Comparison of ENCODE assay signal across 23 mouse cellular contexts in the genomic region with DNA sequence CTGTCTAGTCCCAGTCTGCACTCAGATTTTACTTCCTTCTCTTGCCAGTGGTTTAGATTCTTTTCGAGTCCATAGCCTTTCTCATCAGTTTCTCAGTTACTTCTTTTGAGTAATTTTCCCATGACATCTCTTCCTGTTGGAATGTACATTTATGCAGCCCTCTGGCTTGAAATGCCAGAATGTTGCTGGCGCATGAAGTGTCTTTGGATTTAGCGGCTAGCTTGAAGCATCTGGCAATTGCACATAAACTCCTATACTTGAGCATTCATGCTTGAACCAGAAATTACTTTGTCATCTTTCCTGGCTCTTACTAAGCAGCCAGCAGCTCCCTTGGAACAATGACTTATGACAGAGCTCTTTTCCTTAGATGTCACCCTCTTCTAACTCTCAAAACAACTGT.
A peak's percentile ranks its signal among the peaks of the same experiment; 100 is the strongest.
DNase-seq lines count a peak whose midpoint lies in the region.
"Had no signal": no experiment of that assay in that cellular context is flagged by ENCODE, and none has a peak within 500 bp of the region (broad histone marks: within the 10 kb centered on the region; RNA-seq: fewer than 3 reads in every experiment).

No protein-coding gene starts in this region.

- no peaks in the 10 kb centered on the region for H3K4me1 ChIP-seq in heart, embryonic 10.5 days
- H3K4me1 ChIP-seq: embryonic facial prominence, embryonic 15.5 days; heart, embryonic 12.5 days; heart, embryonic 15.5 days had no signal

- no peak overlapping the region for H3K27ac ChIP-seq in heart, embryonic 10.5 days
- H3K27ac ChIP-seq: embryonic facial prominence, embryonic 15.5 days; heart, embryonic 15.5 days; hindbrain, embryonic 14.5 days; hindbrain, postnatal 0 days had no signal

- H3K27me3 ChIP-seq in heart, embryonic 10.5 days (ENCODE audit: insufficient read depth, poor library complexity, severe bottlenecking): no peaks in the 10 kb centered on the region
- H3K27me3 ChIP-seq: embryonic facial prominence, embryonic 15.5 days; heart, embryonic 12.5 days; heart, embryonic 15.5 days had no signal

- no peak overlapping the region for H3K4me3 ChIP-seq in heart, embryonic 10.5 days
- H3K4me3 ChIP-seq: embryonic facial prominence, embryonic 15.5 days; heart, embryonic 12.5 days; heart, embryonic 15.5 days had no signal

- DNase-seq in heart, adult 11 months: peak; percentile 15
- no peak for DNase-seq in heart, embryonic 10.5 days (ENCODE audit: low spot score)
- peak; percentile 19 for DNase-seq in right cerebral cortex, adult 18-20 months
- DNase-seq in right cerebral cortex, postnatal 36 days (ENCODE audit: low spot score in 2 of 2): no peak
- peak; percentile 44 for DNase-seq in brain, adult 2 months (ENCODE audit: low read depth, low spot score)
- DNase-seq in MN1 (ENCODE audit: low spot score): no peak
- DNase-seq: adrenal gland, adult 2 months; adrenal gland, postnatal 14 days; cerebellum, adult 11-12 months; cerebellum, adult 8-10 months; cerebellum, postnatal 10 days; cerebellum, postnatal 36 days; embryo, embryonic 11 days; forebrain, postnatal 0 days; gastrocnemius, postnatal 10 days; gastrocnemius, postnatal 36 days; heart, postnatal 14 days; heart, postnatal 4 days had no signal

- no peaks in the 10 kb centered on the region for H3K36me3 ChIP-seq in heart, embryonic 10.5 days
- H3K36me3 ChIP-seq: embryonic facial prominence, embryonic 15.5 days; heart, embryonic 12.5 days; heart, embryonic 15.5 days had no signal

- WGBS in heart, embryonic 10.5 days: 84% methylated on average over 3 of the region's 3 CpGs

- H3K9me3 ChIP-seq in heart, embryonic 10.5 days: no peaks in the 10 kb centered on the region
- H3K9me3 ChIP-seq: embryonic facial prominence, embryonic 15.5 days; heart, embryonic 12.5 days; heart, embryonic 15.5 days had no signal

Comparison
In these comparisons a context has a peak if more than half of its experiments do, and no peak if none do; other contexts are left out.
1. DNase-seq: peak in heart, adult 11 months (single experiment), right cerebral cortex, adult 18-20 months (single experiment) and brain, adult 2 months (single experiment); none in heart, embryonic 10.5 days (single experiment), right cerebral cortex, postnatal 36 days (0 of 2) and MN1 (single experiment).